Mouse (Mus musculus): ENCODE measurements around the gene Kti12.

GRCm38 (mm10) chr4:108826096-108826495 is 21.5 kb upstream of the Kti12 start:
- TF ChIP-seq CTCF (IDR thresholded peaks at IDR 0.05) (no peak), POLR2A (IDR thresholded peaks at IDR 0.05; ENCODE audit: insufficient read depth, low read depth, low read length) (no peak)
